Mouse (Mus musculus) heart, postnatal 0 days (tissue): ENCODE data around the gene Armc6. TPM values are rescaled to one million over a fixed set of nuclear protein-coding genes. Genes with fewer than 3 reads are reported as not detected.

Experiments
- ATAC-seq: fragments of 200-750 bp; cut with Nextera tagmentation; 2 replicates; pipeline ENCODE4 v1.8.0; 2017; ENCODE audit warnings: low read depth, moderate number of reproducible peaks, moderate library complexity; ENCODE audit not compliant: insufficient read depth
- DNase-seq: peaks from one replicate; pipeline ENCODE4 v3.0.0-alpha.2; 2016; ENCODE audit warnings: low spot score
- H3K27ac ChIP-seq: fragments of 300-500 bp; sonication (generic); 2 replicates; pipeline ENCODE4 v1.5.1; 2014; ENCODE audit warnings: low read depth, mild to moderate bottlenecking
- H3K27me3 ChIP-seq: fragments of 300-500 bp; sonication (generic); 2 replicates; pipeline ENCODE4 v1.6.1; 2014; ENCODE audit warnings: low read length, mixed read lengths; ENCODE audit not compliant: control insufficient read depth, insufficient read depth
- H3K36me3 ChIP-seq: fragments of 300-500 bp; sonication (generic); replicated peaks from 2 replicates; pipeline ENCODE4 v1.6.1; 2014; ENCODE audit warnings: low read length, mixed read lengths; ENCODE audit not compliant: control insufficient read depth, insufficient read depth
- H3K4me1 ChIP-seq: fragments of 300-500 bp; sonication (generic); 2 replicates; pipeline ENCODE4 v1.6.1; 2014; ENCODE audit warnings: antibody characterized with exemption; ENCODE audit not compliant: control insufficient read depth, insufficient read depth
- H3K4me2 ChIP-seq: fragments of 300-500 bp; sonication (generic); 2 replicates; pipeline ENCODE4 v1.6.1; 2014; ENCODE audit warnings: low read depth, mild to moderate bottlenecking, low read length, moderate library complexity
- H3K4me3 ChIP-seq: fragments of 300-500 bp; sonication (generic); 2 replicates; pipeline ENCODE4 v1.5.1; 2014; ENCODE audit warnings: low read depth, low read length
- H3K9ac ChIP-seq: fragments of 300-500 bp; sonication (generic); replicated peaks from 2 replicates; pipeline ENCODE4 v1.6.1; 2014; ENCODE audit warnings: low read depth, low read length, mixed read lengths
- H3K9me3 ChIP-seq: fragments of 300-500 bp; sonication (generic); replicated peaks from 2 replicates; pipeline ENCODE4 v1.6.1; 2016; ENCODE audit warnings: low read length; ENCODE audit not compliant: control insufficient read depth
- CTCF ChIP-seq: IDR thresholded peaks from 2 replicates; pipeline ENCODE4 v1.5.1; 2016; ENCODE audit warnings: antibody characterized with exemption, control low read depth, low read depth
- EP300 ChIP-seq: IDR thresholded peaks from 2 replicates; pipeline ENCODE4 v1.6.1; 2016; ENCODE audit warnings: antibody characterized with exemption, low read depth
- WGBS: fragments of 180-500 bp; shearing (Covaris S2); extraction: QIAGEN DNeasy Blood & Tissue Kit; methylation state at CpG from one replicate; pipeline ENCODE4 v1.1.7; 2014; 5-methylcytosine and 5-hydroxymethylcytosine counted together
- polyA plus RNA-seq: library from polyadenylated mRNA; unstranded; fragments of >200 nt; fragmentation: Nextera tagmentation; extraction: Ambion mirVana; gene quantifications from 2 replicates; pipeline ENCODE4 v1.2.1, GENCODE M21; 2015
- total RNA-seq: library from RNA; depleted of rRNA; stranded (reverse); fragments of >200 nt; gene quantifications from 2 replicates; pipeline ENCODE4 v1.2.3, GENCODE M21; 2014; ENCODE audit warnings: low replicate concordance; rRNA removed

Armc6 gene
- total and polyA plus RNA-seq, 2 experiments from 2014 or later = 11.9 to 20.1 TPM

DNA sequence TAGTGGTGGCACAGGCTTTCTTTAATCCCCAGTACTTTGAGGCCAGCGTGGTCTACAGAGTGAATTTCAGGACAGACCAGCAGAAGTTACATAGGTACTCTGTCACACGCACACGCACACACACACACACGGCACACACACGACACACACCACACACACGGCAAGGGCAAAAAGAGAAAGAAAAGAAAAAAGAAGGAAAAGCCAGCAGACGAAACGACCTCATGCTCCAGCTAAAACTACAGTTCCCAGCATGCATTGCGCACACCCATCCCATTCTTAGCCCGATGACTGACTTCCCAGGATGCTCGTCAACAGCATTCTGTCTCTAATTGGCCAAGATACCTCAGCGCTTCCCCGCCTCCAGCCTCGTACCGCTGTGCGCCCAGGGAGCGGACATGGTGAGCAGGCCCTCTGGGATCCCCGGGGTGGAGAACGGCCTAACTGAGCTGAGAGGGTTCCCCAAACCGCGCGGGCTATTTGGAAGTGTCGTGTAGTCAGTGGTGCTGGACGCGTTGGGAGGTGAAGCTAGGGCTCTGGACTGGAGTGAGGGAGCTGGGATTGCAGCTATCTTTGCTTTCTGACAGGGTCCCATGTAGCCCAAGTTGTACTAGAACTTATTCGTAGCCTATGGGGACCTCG, 62.1 kb downstream of the Armc6 start, which contains the start of gene Tmem161a:
TSS of gene Tmem161a (plus strand) at position 314 of the 639 bp plus-strand sequence.
- TF ChIP-seq EP300 (no peak), CTCF (no peak)
- H3K9ac ChIP-seq = peak within 1 kb of the TSS; percentile 72
- H3K4me3 ChIP-seq = peak within 1 kb of the TSS; percentile 76
- no peaks in the 10 kb centered on the region for H3K27me3 ChIP-seq
- peaks cover 16% of the 10 kb centered on the region for H3K4me1 ChIP-seq
- H3K27ac ChIP-seq = peak within 1 kb of the TSS; percentile 81
- WGBS = 2% methylated on average over 27 of the region's 27 CpGs
- H3K36me3 ChIP-seq = peaks cover 2% of the 10 kb centered on the region
- H3K4me2 ChIP-seq = peak within 1 kb of the TSS; percentile 73
- H3K9me3 ChIP-seq = no peaks in the 10 kb centered on the region
- DNase-seq = peak; percentile 97
- ATAC-seq = peak; percentile 96

DNA sequence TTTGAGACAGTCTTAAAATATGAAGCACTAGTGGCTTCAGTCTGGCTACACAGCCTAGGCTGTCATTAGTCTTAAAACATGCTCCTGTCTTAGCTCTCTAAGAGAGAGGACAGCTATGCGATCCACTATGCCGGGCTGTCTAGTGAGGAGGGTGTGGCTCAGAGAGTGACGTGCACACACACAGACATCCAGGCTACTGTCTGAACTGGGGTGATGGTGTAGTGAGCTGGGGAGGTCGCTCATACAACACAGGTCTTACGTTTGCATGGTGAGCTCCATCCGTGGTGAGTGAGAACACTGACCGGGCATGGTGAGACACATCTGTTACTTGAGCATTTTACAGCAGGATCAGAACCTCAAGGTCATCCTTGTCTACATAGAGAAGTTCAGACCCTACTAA, 63.0 kb downstream of the Armc6 start:
- no peak overlapping the region for H3K27ac ChIP-seq
- H3K36me3 ChIP-seq = no peaks in the 10 kb centered on the region
- 85% methylated on average over 7 of the region's 7 CpGs for WGBS

DNA sequence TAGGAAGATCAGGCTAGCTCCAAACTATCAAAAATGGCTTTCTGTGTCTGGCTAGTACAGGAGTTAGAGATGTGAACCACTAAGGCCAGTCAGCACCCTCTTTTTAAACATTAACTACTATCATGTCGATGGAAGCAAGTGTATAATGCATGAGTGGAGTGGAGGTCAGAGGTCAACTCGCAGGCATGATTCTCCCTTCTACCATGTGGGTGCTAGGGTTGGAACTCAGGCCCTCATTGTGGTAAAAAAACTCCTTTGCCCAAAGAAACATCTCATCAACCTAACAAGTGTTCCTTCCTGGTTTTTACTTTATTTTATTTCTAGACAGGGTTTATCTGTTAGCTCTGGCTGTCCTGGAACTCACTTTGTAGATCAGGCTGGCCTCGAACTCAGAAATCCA, 63.5 kb downstream of the Armc6 start:
- Histone ChIP-seq H3K27me3 (peaks cover 5% of the 10 kb centered on the region; the same call in 1 of the 2 replicates), H3K4me2 (no peak overlapping the region), H3K4me3 (no peak overlapping the region), H3K9ac (no peak overlapping the region), H3K27ac (no peak overlapping the region), H3K36me3 (no peaks in the 10 kb centered on the region), H3K4me1 (peaks cover 16% of the 10 kb centered on the region), H3K9me3 (no peaks in the 10 kb centered on the region)
- 78% methylated on average over 3 of the region's 3 CpGs for WGBS
- DNase-seq (no peak), ATAC-seq (no peak)
- TF ChIP-seq EP300 (no peak), CTCF (no peak)

More for the DNA sequence above, 63.0 kb downstream of the Armc6 start:
- DNase-seq (no peak), ATAC-seq (no peak)
- H3K4me3 ChIP-seq = no peak overlapping the region
- no peak for TF ChIP-seq CTCF
- TF ChIP-seq EP300 = no peak
- H3K9me3 ChIP-seq = no peaks in the 10 kb centered on the region
- H3K4me1 ChIP-seq = peaks cover 16% of the 10 kb centered on the region
- no peak overlapping the region for H3K9ac ChIP-seq
- 0 out of 2 replicates have a peak, but pooled peaks cover under 1% of the 10 kb centered on the region for H3K27me3 ChIP-seq
- no peak overlapping the region for H3K4me2 ChIP-seq

Other genes starting within 250 kb of the Armc6 start
- gene Gatad2a, start 238.1 kb downstream of the Armc6 start, total RNA-seq = 26.9 and 58.8 TPM in 2 replicates
- gene Gatad2a, start 238.1 kb downstream of the Armc6 start, polyA plus RNA-seq = 17.0 and 18.9 TPM in 2 replicates
- 71.1 and 92.3 TPM in 2 replicates for gene Mau2, start 191.7 kb downstream of the Armc6 start, total RNA-seq
- 25.6 and 28.0 TPM in 2 replicates for gene Mau2, start 191.7 kb downstream of the Armc6 start, polyA plus RNA-seq
- gene Sugp1, start 191.7 kb downstream of the Armc6 start, total RNA-seq = 11.5 TPM in 2 replicates
- 22.6 and 23.0 TPM in 2 replicates for gene Sugp1, start 191.7 kb downstream of the Armc6 start, polyA plus RNA-seq
- gene Tm6sf2, start 161.5 kb downstream of the Armc6 start, total RNA-seq = 2.1 TPM in 1 of 2 replicates, not detected in the other
- gene Tm6sf2, start 161.5 kb downstream of the Armc6 start, polyA plus RNA-seq = 1.0 and 1.3 TPM in 2 replicates
- not detected in 2 replicates for gene Hapln4, start 151.0 kb downstream of the Armc6 start, total RNA-seq
- gene Hapln4, start 151.0 kb downstream of the Armc6 start, polyA plus RNA-seq = not detected in 2 replicates
- gene Ncan, start 113.6 kb downstream of the Armc6 start, total RNA-seq = 0.35 TPM in 1 of 2 replicates, not detected in the other
- gene Ncan, start 113.6 kb downstream of the Armc6 start, polyA plus RNA-seq = 0.10 and 0.12 TPM in 2 replicates
- gene Nr2c2ap, start 103.1 kb downstream of the Armc6 start, total RNA-seq = 2.9 and 10.3 TPM in 2 replicates
- gene Nr2c2ap, start 103.1 kb downstream of the Armc6 start, polyA plus RNA-seq = 29.2 and 32.5 TPM in 2 replicates
- 29.4 and 48.4 TPM in 2 replicates for gene Rfxank, start 95.3 kb downstream of the Armc6 start, total RNA-seq
- 22.5 and 23.9 TPM in 2 replicates for gene Rfxank, start 95.3 kb downstream of the Armc6 start, polyA plus RNA-seq
- gene Borcs8, start 95.0 kb downstream of the Armc6 start, total RNA-seq = 34.3 and 68.4 TPM in 2 replicates
- gene Borcs8, start 95.0 kb downstream of the Armc6 start, polyA plus RNA-seq = 32.1 and 34.5 TPM in 2 replicates
- not detected in 2 replicates for gene Mef2b, start 94.8 kb downstream of the Armc6 start, total RNA-seq
- gene Mef2b, start 94.8 kb downstream of the Armc6 start, polyA plus RNA-seq = 0.20 TPM in 1 of 2 replicates, not detected in the other
- 155 and 174 TPM in 2 replicates for gene Tmem161a, start 62.1 kb downstream of the Armc6 start, total RNA-seq
- gene Tmem161a, start 62.1 kb downstream of the Armc6 start, polyA plus RNA-seq = 120 and 132 TPM in 2 replicates
- gene Slc25a42, start 22.2 kb downstream of the Armc6 start, total RNA-seq = 20.6 and 29.1 TPM in 2 replicates
- gene Slc25a42, start 22.2 kb downstream of the Armc6 start, polyA plus RNA-seq = 16.5 and 19.1 TPM in 2 replicates
- gene Sugp2, start 240 bp downstream of the Armc6 start, total RNA-seq = 32.0 and 48.7 TPM in 2 replicates
- gene Sugp2, start 240 bp downstream of the Armc6 start, polyA plus RNA-seq = 14.5 and 15.5 TPM in 2 replicates
- 29.1 and 38.9 TPM in 2 replicates for gene Homer3, start 48.4 kb upstream of the Armc6 start, total RNA-seq
- 19.5 TPM in 2 replicates for gene Homer3, start 48.4 kb upstream of the Armc6 start, polyA plus RNA-seq
- 33.1 and 35.6 TPM in 2 replicates for gene Ddx49, start 68.0 kb upstream of the Armc6 start, total RNA-seq
- gene Ddx49, start 68.0 kb upstream of the Armc6 start, polyA plus RNA-seq = 24.4 and 26.7 TPM in 2 replicates
- gene Cope, start 68.1 kb upstream of the Armc6 start, total RNA-seq = 154 and 193 TPM in 2 replicates
- gene Cope, start 68.1 kb upstream of the Armc6 start, polyA plus RNA-seq = 294 and 295 TPM in 2 replicates
- gene Cers1, start 81.3 kb upstream of the Armc6 start, total RNA-seq = 0.80 TPM in 1 of 2 replicates, not detected in the other
- 0.27 and 0.59 TPM in 2 replicates for gene Cers1, start 81.3 kb upstream of the Armc6 start, polyA plus RNA-seq
- gene Gdf1, start 95.4 kb upstream of the Armc6 start, total RNA-seq = not detected in 2 replicates
- gene Gdf1, start 95.4 kb upstream of the Armc6 start, polyA plus RNA-seq = 0.18 and 0.20 TPM in 2 replicates
- 16.5 and 26.3 TPM in 2 replicates for gene Upf1, start 118.8 kb upstream of the Armc6 start, total RNA-seq
- 7.0 and 7.5 TPM in 2 replicates for gene Upf1, start 118.8 kb upstream of the Armc6 start, polyA plus RNA-seq
- 3.2 and 9.8 TPM in 2 replicates for gene Comp, start 139.1 kb upstream of the Armc6 start, total RNA-seq
- 4.2 and 4.4 TPM in 2 replicates for gene Comp, start 139.1 kb upstream of the Armc6 start, polyA plus RNA-seq
- 6.0 and 6.5 TPM in 2 replicates for gene Crtc1, start 205.1 kb upstream of the Armc6 start, total RNA-seq
- gene Crtc1, start 205.1 kb upstream of the Armc6 start, polyA plus RNA-seq = 6.0 and 6.9 TPM in 2 replicates
- gene Klhl26, start 242.5 kb upstream of the Armc6 start, total RNA-seq = 15.8 and 22.6 TPM in 2 replicates
- gene Klhl26, start 242.5 kb upstream of the Armc6 start, polyA plus RNA-seq = 7.1 and 8.7 TPM in 2 replicates